Mouse (Mus musculus) heart, embryonic 16.5 days (tissue): ENCODE measurements around the gene Cpe. TPM values are rescaled to one million over a fixed set of nuclear protein-coding genes. Genes with fewer than 3 reads are reported as not detected.

Experiments
- ATAC-seq: fragments of 200-750 bp; cut with Nextera tagmentation; replicated peaks from 2 replicates; pipeline ENCODE4 v1.8.0; 2017; ENCODE audit warnings: moderate number of reproducible peaks; ENCODE audit not compliant: insufficient read depth, low FRiP score; ENCODE audit errors: extremely low read depth
- H3K27ac ChIP-seq: fragments of 300-500 bp; sonication (generic); 2 replicates; pipeline ENCODE4 v1.5.1; 2014; ENCODE audit warnings: mild to moderate bottlenecking, low read length, control low read depth, moderate library complexity
- H3K27me3 ChIP-seq: fragments of 300-500 bp; sonication (generic); 2 replicates; pipeline ENCODE4 v1.6.1; 2014; ENCODE audit warnings: low read length, mixed read lengths; ENCODE audit not compliant: control insufficient read depth, insufficient read depth
- H3K36me3 ChIP-seq: fragments of 300-500 bp; sonication (generic); 2 replicates; pipeline ENCODE4 v1.6.1; 2014; ENCODE audit not compliant: control insufficient read depth, insufficient read depth
- H3K4me1 ChIP-seq: fragments of 300-500 bp; sonication (generic); 2 replicates; pipeline ENCODE4 v1.6.1; 2014; ENCODE audit warnings: low read length, mixed read lengths; ENCODE audit not compliant: control insufficient read depth, insufficient read depth
- H3K4me2 ChIP-seq: fragments of 300-500 bp; sonication (generic); 2 replicates; pipeline ENCODE4 v1.6.1; 2014; ENCODE audit warnings: low read depth, mild to moderate bottlenecking, control low read depth, low read length
- H3K4me3 ChIP-seq: fragments of 300-500 bp; sonication (generic); 2 replicates; pipeline ENCODE4 v1.5.1; 2014; ENCODE audit warnings: mild to moderate bottlenecking, control low read depth, low read length
- H3K9ac ChIP-seq: fragments of 300-500 bp; sonication (generic); 2 replicates; pipeline ENCODE4 v1.6.1; 2014; ENCODE audit warnings: low read length, control low read depth
- H3K9me3 ChIP-seq: fragments of 300-500 bp; sonication (generic); replicated peaks from 2 replicates; pipeline ENCODE4 v1.6.1; 2016; ENCODE audit warnings: low read length; ENCODE audit not compliant: control insufficient read depth
- WGBS: fragments of 180-500 bp; shearing (Covaris S2); extraction: QIAGEN DNeasy Blood & Tissue Kit; methylation state at CpG from one replicate; pipeline ENCODE4 v1.1.7; 2014; 5-methylcytosine and 5-hydroxymethylcytosine counted together
- polyA plus RNA-seq: library from polyadenylated mRNA; unstranded; fragments of >200 nt; fragmentation: Nextera tagmentation; extraction: Ambion mirVana; gene quantifications from 2 replicates; pipeline ENCODE4 v1.2.1, GENCODE M21; 2015

Cpe gene
- polyA plus RNA-seq, 1 experiment from 2014 or later: 274 TPM

GRCm38 (mm10) chr8:64618618-64619017, 74.2 kb downstream of the Cpe start:
- H3K4me2 ChIP-seq: no peak overlapping the region
- H3K36me3 ChIP-seq: peaks cover 2% of the 10 kb centered on the region; the same call in 1 of the 2 replicates
- H3K9me3 ChIP-seq: no peaks in the 10 kb centered on the region
- no peak overlapping the region for H3K9ac ChIP-seq
- WGBS: 53% methylated on average over 11 of the region's 11 CpGs
- H3K4me3 ChIP-seq: no peak overlapping the region
- peaks cover 18% of the 10 kb centered on the region for H3K4me1 ChIP-seq
- H3K27ac ChIP-seq: no peak overlapping the region
- no peaks in the 10 kb centered on the region for H3K27me3 ChIP-seq
- no peak for ATAC-seq

GRCm38 (mm10) chr8:64616566-64616965, 76.3 kb downstream of the Cpe start:
- Histone ChIP-seq H3K9me3 (no peaks in the 10 kb centered on the region), H3K36me3 (peaks cover 2% of the 10 kb centered on the region; the same call in 1 of the 2 replicates), H3K4me1 (peaks cover 17% of the 10 kb centered on the region), H3K4me2 (no peak overlapping the region), H3K9ac (no peak overlapping the region), H3K4me3 (no peak overlapping the region), H3K27ac (no peak overlapping the region), H3K27me3 (no peaks in the 10 kb centered on the region)
- no peak for ATAC-seq
- 71% methylated on average over 3 of the region's 3 CpGs for WGBS

- no peaks in the 10 kb centered on the region for H3K27me3 ChIP-seq
- ATAC-seq: no peak
- H3K36me3 ChIP-seq: peaks cover 4% of the 10 kb centered on the region
- H3K9ac ChIP-seq: no peak overlapping the region
- no peak overlapping the region for H3K4me3 ChIP-seq
- H3K4me1 ChIP-seq: peaks cover 13% of the 10 kb centered on the region
- H3K4me2 ChIP-seq: no peak overlapping the region
- H3K27ac ChIP-seq: no peak overlapping the region
- H3K9me3 ChIP-seq: no peaks in the 10 kb centered on the region
- 69% methylated on average over 4 of the region's 4 CpGs for WGBS
Measured at GRCm38 (mm10) chr8:64615459-64615858, 77.4 kb downstream of the Cpe start.

GRCm38 (mm10) chr8:64613663-64614062, 79.2 kb downstream of the Cpe start:
- Histone ChIP-seq H3K27ac (no peak overlapping the region), H3K9me3 (no peaks in the 10 kb centered on the region), H3K4me2 (no peak overlapping the region), H3K36me3 (peaks cover 4% of the 10 kb centered on the region), H3K4me3 (no peak overlapping the region), H3K27me3 (no peaks in the 10 kb centered on the region), H3K4me1 (peaks cover 7% of the 10 kb centered on the region), H3K9ac (no peak overlapping the region)
- ATAC-seq: no peak
- WGBS: 37% methylated on average over 5 of the region's 5 CpGs

- Histone ChIP-seq H3K36me3 (peaks cover 7% of the 10 kb centered on the region), H3K27me3 (no peaks in the 10 kb centered on the region)
- ATAC-seq: no peak
Measured at GRCm38 (mm10) chr8:64611210-64611974, 81.5 kb downstream of the Cpe start.

GRCm38 (mm10) chr8:64608931-64609330, 83.9 kb downstream of the Cpe start:
- Histone ChIP-seq H3K36me3 (peaks cover 6% of the 10 kb centered on the region; the same call in 1 of the 2 replicates), H3K27me3 (no peaks in the 10 kb centered on the region), H3K27ac (no peak overlapping the region), H3K4me1 (peaks cover 6% of the 10 kb centered on the region), H3K4me2 (no peak overlapping the region), H3K4me3 (no peak overlapping the region), H3K9me3 (no peaks in the 10 kb centered on the region), H3K9ac (no peak overlapping the region)
- 89% methylated on average over 16 of the region's 16 CpGs for WGBS
- ATAC-seq: no peak

More at GRCm38 (mm10) chr8:64611210-64611974, 81.5 kb downstream of the Cpe start:
- Histone ChIP-seq H3K4me3 (no peak overlapping the region), H3K9ac (no peak overlapping the region), H3K27ac (no peak overlapping the region), H3K9me3 (no peaks in the 10 kb centered on the region), H3K4me1 (peaks cover 7% of the 10 kb centered on the region), H3K4me2 (no peak overlapping the region)
- WGBS: 73% methylated on average over 11 of the region's 11 CpGs

GRCm38 (mm10) chr8:64606015-64606414, 86.8 kb downstream of the Cpe start:
- H3K9me3 ChIP-seq: no peaks in the 10 kb centered on the region
- H3K4me2 ChIP-seq: no peak overlapping the region
- no peaks in the 10 kb centered on the region for H3K4me1 ChIP-seq
- no peaks in the 10 kb centered on the region for H3K27me3 ChIP-seq
- WGBS: 96% methylated on average over 5 of the region's 5 CpGs
- peaks cover 6% of the 10 kb centered on the region; the same call in 1 of the 2 replicates for H3K36me3 ChIP-seq
- no peak overlapping the region for H3K4me3 ChIP-seq
- no peak overlapping the region for H3K27ac ChIP-seq
- no peak for ATAC-seq
- no peak overlapping the region for H3K9ac ChIP-seq

- no peak for ATAC-seq
- WGBS: 79% methylated on average over 4 of the region's 4 CpGs
- H3K9me3 ChIP-seq: no peaks in the 10 kb centered on the region
- H3K36me3 ChIP-seq: 0 out of 2 replicates have a peak, but pooled peaks cover 2% of the 10 kb centered on the region
- 0 out of 2 replicates have a peak, but pooled peaks cover 2% of the 10 kb centered on the region for H3K4me1 ChIP-seq
- H3K4me3 ChIP-seq: no peak overlapping the region
- H3K27me3 ChIP-seq: no peaks in the 10 kb centered on the region
- H3K27ac ChIP-seq: no peak overlapping the region
- H3K4me2 ChIP-seq: no peak overlapping the region
- H3K9ac ChIP-seq: no peak overlapping the region
Measured at GRCm38 (mm10) chr8:64598206-64598605, 94.6 kb downstream of the Cpe start.
